Mouse (Mus musculus) c-Kit-positive CD71-positive TER-119-positive erythroid progenitor cells, embryonic 14.5 days (primary cell): ENCODE measurements around the gene Cdh18.
"Not testable (repeated sequence)": the region's sequence is repeated elsewhere in the genome, so short reads cannot be mapped to it uniquely, and the experiment has no call there.

Experiments used
- DNase-seq: peaks from one replicate; pipeline ENCODE4 v3.0.0-alpha.2; 2013; ENCODE audit warnings: low spot score

The Cdh18 gene

GRCm38 (mm10) chr15:22947234-22947633, 398.4 kb downstream of the Cdh18 start:
- no peak for DNase-seq

GRCm38 (mm10) chr15:22969424-22969823, 420.6 kb downstream of the Cdh18 start:
- DNase-seq = no peak

GRCm38 (mm10) chr15:22980136-22980535, 431.3 kb downstream of the Cdh18 start:
- DNase-seq = no peak

- DNase-seq = no peak
Observed at GRCm38 (mm10) chr15:22984647-22985046, 435.8 kb downstream of the Cdh18 start.

- DNase-seq = no peak
Observed at GRCm38 (mm10) chr15:23016680-23017079, 467.9 kb downstream of the Cdh18 start.

- no peak for DNase-seq
Observed at GRCm38 (mm10) chr15:23021151-23021550, 472.3 kb downstream of the Cdh18 start.

GRCm38 (mm10) chr15:23022635-23023034, 473.8 kb downstream of the Cdh18 start:
- DNase-seq = no peak

GRCm38 (mm10) chr15:23035551-23036207, 486.9 kb downstream of the Cdh18 start:
- no peak for DNase-seq

GRCm38 (mm10) chr15:23036208-23037065, 487.6 kb downstream of the Cdh18 start:
- no peak for DNase-seq

- no peak for DNase-seq
Observed at GRCm38 (mm10) chr15:23037561-23037960, 488.7 kb downstream of the Cdh18 start.

GRCm38 (mm10) chr15:23046127-23046785, 497.4 kb downstream of the Cdh18 start:
- DNase-seq = no peak

GRCm38 (mm10) chr15:23052006-23052405, 503.2 kb downstream of the Cdh18 start:
- no peak for DNase-seq

GRCm38 (mm10) chr15:23085326-23085725, 536.5 kb downstream of the Cdh18 start:
- not testable (repeated sequence) for DNase-seq

GRCm38 (mm10) chr15:23087535-23087934, 538.7 kb downstream of the Cdh18 start:
- no peak for DNase-seq

GRCm38 (mm10) chr15:23096601-23097000, 547.8 kb downstream of the Cdh18 start:
- DNase-seq = no peak

GRCm38 (mm10) chr15:23104668-23105380, 556.0 kb downstream of the Cdh18 start:
- DNase-seq = no peak

GRCm38 (mm10) chr15:23134950-23135715, 586.3 kb downstream of the Cdh18 start:
- DNase-seq = no peak

GRCm38 (mm10) chr15:23136971-23137370, 588.1 kb downstream of the Cdh18 start:
- no peak for DNase-seq

- DNase-seq = not testable (repeated sequence)
Observed at GRCm38 (mm10) chr15:23142907-23143306, 594.1 kb downstream of the Cdh18 start.

- no peak for DNase-seq
Observed at GRCm38 (mm10) chr15:23155883-23156282, 607.1 kb downstream of the Cdh18 start.

GRCm38 (mm10) chr15:23164869-23165268, 616.0 kb downstream of the Cdh18 start:
- no peak for DNase-seq
